Mouse (Mus musculus) spleen, postnatal 4 days (tissue): Measurements from ENCODE around the gene Atg7.
"Not testable (repeated sequence)": the region's sequence is repeated elsewhere in the genome, so short reads cannot be mapped to it uniquely, and the experiment has no call there.

Source experiments
- DNase-seq, 2 experiments: peaks; one replicate each; pipeline ENCODE4 v3.0.0; 2022; ENCODE audit warnings: low spot score in 2 of 2

Gene Atg7

GRCm38 (mm10) chr6:114882212-114882611 lies 239.3 kb downstream of the Atg7 start:
- no peak for DNase-seq

- DNase-seq = no peak
Observed at GRCm38 (mm10) chr6:114882675-114883074, 239.8 kb downstream of the Atg7 start.

- no peak for DNase-seq
Observed at GRCm38 (mm10) chr6:114883261-114883740, 240.4 kb downstream of the Atg7 start.

GRCm38 (mm10) chr6:114885129-114885528 lies 242.2 kb downstream of the Atg7 start:
- DNase-seq = no peak

- DNase-seq = no peak
Observed at GRCm38 (mm10) chr6:114886012-114886411, 243.1 kb downstream of the Atg7 start.

- DNase-seq = no peak
Observed at GRCm38 (mm10) chr6:114886504-114887361, 243.8 kb downstream of the Atg7 start.

- DNase-seq = no peak
Observed at GRCm38 (mm10) chr6:114888922-114889321, 246.0 kb downstream of the Atg7 start.

- DNase-seq = not testable (repeated sequence)
Observed at GRCm38 (mm10) chr6:114889971-114890370, 247.1 kb downstream of the Atg7 start.

- no peak for DNase-seq
Observed at GRCm38 (mm10) chr6:114890411-114891115, 247.7 kb downstream of the Atg7 start.

- no peak for DNase-seq
Observed at GRCm38 (mm10) chr6:114891272-114891671, 248.4 kb downstream of the Atg7 start.

GRCm38 (mm10) chr6:114891771-114892170 lies 248.9 kb downstream of the Atg7 start:
- DNase-seq = no peak

GRCm38 (mm10) chr6:114892363-114892762 lies 249.5 kb downstream of the Atg7 start:
- DNase-seq = no peak

- DNase-seq = peak; percentile 73 to 85
Observed at GRCm38 (mm10) chr6:114893427-114894209, 250.7 kb downstream of the Atg7 start.

GRCm38 (mm10) chr6:114894548-114895106 lies 251.7 kb downstream of the Atg7 start:
- peak; percentile 29 to 71 for DNase-seq

GRCm38 (mm10) chr6:114895191-114895590 lies 252.3 kb downstream of the Atg7 start:
- no peak for DNase-seq

- DNase-seq = no peak
Observed at GRCm38 (mm10) chr6:114896281-114896680, 253.4 kb downstream of the Atg7 start.

- DNase-seq = no peak
Observed at GRCm38 (mm10) chr6:114898949-114899348, 256.1 kb downstream of the Atg7 start.

- no peak for DNase-seq
Observed at GRCm38 (mm10) chr6:114899652-114900051, 256.8 kb downstream of the Atg7 start.

GRCm38 (mm10) chr6:114900194-114900593 lies 257.3 kb downstream of the Atg7 start:
- DNase-seq = no peak

GRCm38 (mm10) chr6:114901321-114901824 lies 258.5 kb downstream of the Atg7 start:
- peak in 1 of 2 experiments; percentile 33 for DNase-seq

- no peak for DNase-seq
Observed at GRCm38 (mm10) chr6:114901921-114902320, 259.0 kb downstream of the Atg7 start.
